Mouse (Mus musculus): Measurements from ENCODE around the gene Lpin2. TPM values are rescaled to one million over a fixed set of nuclear protein-coding genes. Genes with fewer than 3 reads are reported as not detected.

Gene Lpin2
- polyA plus RNA-seq, 1 experiment from 2014 or later = 42.5 TPM

DNA sequence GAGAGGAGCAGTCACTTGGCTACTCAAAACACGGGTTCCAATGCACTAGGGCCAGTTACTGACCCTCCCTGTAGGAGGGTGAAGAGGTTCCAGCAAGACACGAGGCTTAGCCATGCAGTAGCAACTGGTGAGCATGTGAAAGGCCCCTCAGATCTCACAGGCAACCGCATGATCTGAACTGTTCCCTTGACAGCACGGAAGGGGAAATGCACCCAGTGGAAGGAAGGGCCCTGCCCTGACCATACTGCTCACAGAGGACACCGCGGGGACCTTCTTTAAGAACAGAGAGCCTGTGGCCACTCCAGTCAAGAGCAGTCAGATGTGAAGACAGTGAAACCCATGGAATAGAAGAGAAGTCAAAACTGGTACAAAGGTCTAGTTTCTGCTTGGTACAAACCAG is 80.8 kb downstream of the Lpin2 start:
- Histone ChIP-seq H3K4me2 (ENCODE audit: low read length) (no peak overlapping the region), H3K4me1 (ENCODE audit: control insufficient read depth, insufficient read depth, low read depth, low read length) (no peaks in the 10 kb centered on the region), H3K27me3 (replicated peaks; ENCODE audit: control insufficient read depth, insufficient read depth, low read length) (no peaks in the 10 kb centered on the region), H3K9me3 (ENCODE audit: control insufficient read depth, low read length) (no peaks in the 10 kb centered on the region), H3K9ac (ENCODE audit: low read depth, low read length) (no peak overlapping the region), H3K4me3 (ENCODE audit: low read length) (no peak overlapping the region), H3K36me3 (ENCODE audit: control insufficient read depth, insufficient read depth, low read length) (no peaks in the 10 kb centered on the region), H3K27ac (ENCODE audit: low read depth, low read length) (no peak overlapping the region)
- ATAC-seq = no peak
- 80% methylated on average over 6 of the region's 6 CpGs for WGBS

DNA sequence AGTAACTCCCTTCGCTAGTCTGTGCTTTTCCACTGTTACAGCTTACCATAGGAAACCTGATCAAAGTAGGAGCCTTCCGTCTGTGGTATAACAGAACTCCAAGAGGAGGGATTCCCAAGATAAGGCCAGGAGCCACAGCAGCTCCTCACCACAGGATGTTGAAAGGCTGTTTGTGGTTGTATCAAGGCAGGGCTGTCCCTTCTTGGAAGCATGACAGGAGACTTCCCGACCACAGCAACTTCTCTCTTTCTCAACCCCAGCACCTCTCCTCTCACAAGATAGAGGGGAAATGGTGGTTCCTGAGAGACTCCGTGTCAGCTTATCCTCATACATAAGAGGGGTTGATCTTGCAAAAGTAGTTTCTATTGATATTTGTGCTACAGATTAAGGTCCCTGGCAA is 82.4 kb downstream of the Lpin2 start:
- H3K9me3 ChIP-seq (ENCODE audit: control insufficient read depth, low read length) = no peaks in the 10 kb centered on the region
- no peaks in the 10 kb centered on the region for H3K4me1 ChIP-seq (ENCODE audit: control insufficient read depth, insufficient read depth, low read depth, low read length)
- no peak overlapping the region for H3K4me3 ChIP-seq (ENCODE audit: low read length)
- no peaks in the 10 kb centered on the region for H3K27me3 ChIP-seq (replicated peaks; ENCODE audit: control insufficient read depth, insufficient read depth, low read length)
- H3K27ac ChIP-seq (ENCODE audit: low read depth, low read length) = no peak overlapping the region
- no peak overlapping the region for H3K4me2 ChIP-seq (ENCODE audit: low read length)
- 79% methylated on average over 4 of the region's 4 CpGs for WGBS
- H3K36me3 ChIP-seq (ENCODE audit: control insufficient read depth, insufficient read depth, low read length) = no peaks in the 10 kb centered on the region
- ATAC-seq = no peak
- no peak overlapping the region for H3K9ac ChIP-seq (ENCODE audit: low read depth, low read length)

GRCm38 (mm10) chr17:71265336-71266051 is 83.1 kb downstream of the Lpin2 start:
- H3K9me3 ChIP-seq (ENCODE audit: control insufficient read depth, low read length) = no peaks in the 10 kb centered on the region
- no peak for ATAC-seq
- 77% methylated on average over 5 of the region's 5 CpGs for WGBS
- no peaks in the 10 kb centered on the region for H3K27me3 ChIP-seq (replicated peaks; ENCODE audit: control insufficient read depth, insufficient read depth, low read length)
- H3K4me3 ChIP-seq (ENCODE audit: low read length) = no peak overlapping the region
- no peaks in the 10 kb centered on the region for H3K36me3 ChIP-seq (ENCODE audit: control insufficient read depth, insufficient read depth, low read length)
- no peak overlapping the region for H3K9ac ChIP-seq (ENCODE audit: low read depth, low read length)
- no peaks in the 10 kb centered on the region for H3K4me1 ChIP-seq (ENCODE audit: control insufficient read depth, insufficient read depth, low read depth, low read length)
- no peak overlapping the region for H3K27ac ChIP-seq (ENCODE audit: low read depth, low read length)
- no peak overlapping the region for H3K4me2 ChIP-seq (ENCODE audit: low read length)

GRCm38 (mm10) chr17:71267374-71267773 is 85.0 kb downstream of the Lpin2 start:
- Histone ChIP-seq H3K27ac (ENCODE audit: low read depth, low read length) (no peak overlapping the region), H3K9ac (ENCODE audit: low read depth, low read length) (no peak overlapping the region), H3K9me3 (ENCODE audit: control insufficient read depth, low read length) (no peaks in the 10 kb centered on the region), H3K4me3 (ENCODE audit: low read length) (no peak overlapping the region), H3K36me3 (ENCODE audit: control insufficient read depth, insufficient read depth, low read length) (no peaks in the 10 kb centered on the region), H3K4me1 (ENCODE audit: control insufficient read depth, insufficient read depth, low read depth, low read length) (no peaks in the 10 kb centered on the region), H3K27me3 (replicated peaks; ENCODE audit: control insufficient read depth, insufficient read depth, low read length) (no peaks in the 10 kb centered on the region), H3K4me2 (ENCODE audit: low read length) (no peak overlapping the region)
- no peak for ATAC-seq
- 92% methylated on average over 8 of the region's 8 CpGs for WGBS

DNA sequence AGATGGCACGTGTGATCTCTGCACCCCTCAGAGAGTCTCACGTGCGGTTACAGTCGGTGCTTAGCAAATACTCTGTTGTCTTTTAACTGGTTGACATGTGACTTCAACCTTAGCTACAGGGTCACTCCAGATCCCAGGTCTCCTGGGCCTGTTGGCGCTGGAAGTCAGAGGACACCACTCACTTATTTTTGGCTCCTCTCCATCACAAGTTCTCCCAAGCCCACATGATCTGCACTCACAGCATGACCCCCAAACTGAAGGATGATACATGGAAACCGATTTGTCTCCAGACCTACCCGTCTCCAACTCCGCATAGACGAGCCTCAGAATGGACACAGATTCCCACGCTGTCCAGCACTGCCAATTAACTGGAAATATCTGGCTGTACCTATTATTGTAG is 85.8 kb downstream of the Lpin2 start:
- H3K4me1 ChIP-seq (ENCODE audit: control insufficient read depth, insufficient read depth, low read depth, low read length) = no peaks in the 10 kb centered on the region
- 83% methylated on average over 10 of the region's 10 CpGs for WGBS
- H3K9me3 ChIP-seq (ENCODE audit: control insufficient read depth, low read length) = no peaks in the 10 kb centered on the region
- no peak overlapping the region for H3K4me3 ChIP-seq (ENCODE audit: low read length)
- no peak overlapping the region for H3K27ac ChIP-seq (ENCODE audit: low read depth, low read length)
- H3K27me3 ChIP-seq (replicated peaks; ENCODE audit: control insufficient read depth, insufficient read depth, low read length) = no peaks in the 10 kb centered on the region
- no peaks in the 10 kb centered on the region for H3K36me3 ChIP-seq (ENCODE audit: control insufficient read depth, insufficient read depth, low read length)
- no peak for ATAC-seq
- no peak overlapping the region for H3K4me2 ChIP-seq (ENCODE audit: low read length)
- H3K9ac ChIP-seq (ENCODE audit: low read depth, low read length) = no peak overlapping the region

DNA sequence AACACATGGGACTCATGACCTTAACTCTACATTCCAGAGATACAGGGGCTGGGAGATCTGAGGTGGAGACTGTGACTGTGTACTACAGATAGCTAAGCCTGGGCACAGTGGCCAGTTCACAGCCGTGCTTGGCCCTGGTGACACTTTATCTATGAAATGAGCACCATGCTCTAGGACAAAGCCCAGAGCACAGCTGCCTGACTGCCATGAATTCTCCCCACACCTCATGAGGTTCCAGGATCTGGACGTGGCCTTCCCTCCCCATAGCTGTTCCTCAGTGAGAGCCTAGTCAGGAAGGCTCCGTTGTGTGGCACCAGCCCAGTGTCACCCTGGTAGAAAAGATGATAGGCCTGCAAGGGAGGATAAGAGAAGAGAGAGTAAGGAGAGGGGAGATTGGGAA is 86.2 kb downstream of the Lpin2 start:
- H3K27me3 ChIP-seq (replicated peaks; ENCODE audit: control insufficient read depth, insufficient read depth, low read length) = no peaks in the 10 kb centered on the region
- no peak overlapping the region for H3K4me2 ChIP-seq (ENCODE audit: low read length)
- ATAC-seq = no peak
- 89% methylated on average over 3 of the region's 3 CpGs for WGBS
- no peaks in the 10 kb centered on the region for H3K4me1 ChIP-seq (ENCODE audit: control insufficient read depth, insufficient read depth, low read depth, low read length)
- no peak overlapping the region for H3K4me3 ChIP-seq (ENCODE audit: low read length)
- no peaks in the 10 kb centered on the region for H3K9me3 ChIP-seq (ENCODE audit: control insufficient read depth, low read length)
- no peaks in the 10 kb centered on the region for H3K36me3 ChIP-seq (ENCODE audit: control insufficient read depth, insufficient read depth, low read length)
- H3K9ac ChIP-seq (ENCODE audit: low read depth, low read length) = no peak overlapping the region
- no peak overlapping the region for H3K27ac ChIP-seq (ENCODE audit: low read depth, low read length)

DNA sequence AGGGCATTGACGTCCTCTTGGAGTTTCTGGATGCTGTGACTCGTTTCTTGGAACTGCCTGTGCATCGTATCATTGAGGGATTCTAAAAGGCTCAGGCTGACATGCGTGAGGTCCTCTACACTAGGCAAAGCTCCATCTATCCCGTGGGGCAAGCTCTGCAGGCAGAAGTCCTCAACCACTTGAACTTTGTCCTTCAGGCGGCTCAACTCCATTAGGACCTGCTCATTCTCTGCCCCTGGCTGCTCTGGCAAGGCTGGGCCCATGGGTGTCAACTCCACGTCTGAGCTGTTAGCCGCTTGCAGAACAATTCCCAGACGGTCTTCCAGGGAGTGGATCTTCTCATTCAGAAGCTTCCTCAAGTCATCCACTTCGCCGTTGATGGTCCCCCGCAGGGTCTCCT is 91.5 kb downstream of the Lpin2 start:
- Histone ChIP-seq H3K9ac (ENCODE audit: low read depth, low read length) (no peak overlapping the region), H3K4me1 (ENCODE audit: control insufficient read depth, insufficient read depth, low read depth, low read length) (no peaks in the 10 kb centered on the region), H3K4me2 (ENCODE audit: low read length) (no peak overlapping the region), H3K27me3 (replicated peaks; ENCODE audit: control insufficient read depth, insufficient read depth, low read length) (no peaks in the 10 kb centered on the region), H3K9me3 (ENCODE audit: control insufficient read depth, low read length) (peaks cover 2% of the 10 kb centered on the region; the same call in 1 of the 2 replicates), H3K27ac (ENCODE audit: low read depth, low read length) (no peak overlapping the region), H3K4me3 (ENCODE audit: low read length) (no peak overlapping the region), H3K36me3 (ENCODE audit: control insufficient read depth, insufficient read depth, low read length) (no peaks in the 10 kb centered on the region)
- 91% methylated on average over 12 of the region's 12 CpGs for WGBS
- no peak for ATAC-seq

GRCm38 (mm10) chr17:71276771-71277170 is 94.4 kb downstream of the Lpin2 start:
- peaks cover 2% of the 10 kb centered on the region; the same call in 1 of the 2 replicates for H3K9me3 ChIP-seq (ENCODE audit: control insufficient read depth, low read length)
- no peaks in the 10 kb centered on the region for H3K27me3 ChIP-seq (replicated peaks; ENCODE audit: control insufficient read depth, insufficient read depth, low read length)
- H3K27ac ChIP-seq (ENCODE audit: low read depth, low read length) = no peak overlapping the region
- WGBS = 92% methylated on average over 10 of the region's 10 CpGs
- no peaks in the 10 kb centered on the region for H3K4me1 ChIP-seq (ENCODE audit: control insufficient read depth, insufficient read depth, low read depth, low read length)
- no peaks in the 10 kb centered on the region for H3K36me3 ChIP-seq (ENCODE audit: control insufficient read depth, insufficient read depth, low read length)
- H3K9ac ChIP-seq (ENCODE audit: low read depth, low read length) = no peak overlapping the region
- ATAC-seq = no peak
- no peak overlapping the region for H3K4me3 ChIP-seq (ENCODE audit: low read length)
- no peak overlapping the region for H3K4me2 ChIP-seq (ENCODE audit: low read length)

GRCm38 (mm10) chr17:71277701-71278491 is 95.5 kb downstream of the Lpin2 start:
- no peaks in the 10 kb centered on the region for H3K27me3 ChIP-seq (replicated peaks; ENCODE audit: control insufficient read depth, insufficient read depth, low read length)
- WGBS = 91% methylated on average over 6 of the region's 6 CpGs
- no peaks in the 10 kb centered on the region for H3K36me3 ChIP-seq (ENCODE audit: control insufficient read depth, insufficient read depth, low read length)
- H3K4me1 ChIP-seq (ENCODE audit: control insufficient read depth, insufficient read depth, low read depth, low read length) = no peaks in the 10 kb centered on the region
- H3K27ac ChIP-seq (ENCODE audit: low read depth, low read length) = no peak overlapping the region
- H3K9ac ChIP-seq (ENCODE audit: low read depth, low read length) = no peak overlapping the region
- no peak overlapping the region for H3K4me3 ChIP-seq (ENCODE audit: low read length)
- no peak overlapping the region for H3K4me2 ChIP-seq (ENCODE audit: low read length)
- peaks cover 2% of the 10 kb centered on the region; the same call in 1 of the 2 replicates for H3K9me3 ChIP-seq (ENCODE audit: control insufficient read depth, low read length)
- ATAC-seq = no peak
